Mouse (Mus musculus): ENCODE measurements at regions not wholly inside any gene's neighbourhood (a gene's known extent, or its start where the extent isn't known, plus 50 kb on each side); places are given as distances from the start of the nearest gene placed in this dataset.

DNA sequence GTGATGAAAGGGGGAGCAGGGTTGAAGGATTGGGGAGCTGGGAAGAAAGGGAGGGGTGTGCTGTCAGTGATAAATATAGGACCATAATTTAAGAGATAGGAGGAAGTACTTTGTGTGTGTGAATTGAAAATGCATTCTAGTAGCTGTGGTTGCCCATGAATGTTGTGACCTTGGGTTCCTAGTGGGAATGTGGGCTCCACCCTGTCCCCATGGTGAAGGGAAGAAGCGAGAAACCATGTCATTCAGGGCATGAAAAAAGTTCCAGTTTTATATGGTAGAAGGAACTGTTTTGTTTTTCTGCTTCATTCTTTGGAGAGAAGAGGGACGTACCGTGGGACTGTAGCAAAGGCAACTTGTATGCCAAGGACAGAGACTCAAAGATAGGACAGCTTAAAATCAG lies 553.3 kb downstream of the Tns1 start:
- no peak for TF ChIP-seq CTCF (IDR thresholded peaks at IDR 0.05; ENCODE audit: low read depth, low read length)
- no peak for TF ChIP-seq POLR2A (IDR thresholded peaks at IDR 0.05; ENCODE audit: extremely low read depth, insufficient read depth, low read length)

Measured in liver, adult 2 months (tissue).